Mouse (Mus musculus): Measurements from ENCODE around the gene Enpp6.

DNA sequence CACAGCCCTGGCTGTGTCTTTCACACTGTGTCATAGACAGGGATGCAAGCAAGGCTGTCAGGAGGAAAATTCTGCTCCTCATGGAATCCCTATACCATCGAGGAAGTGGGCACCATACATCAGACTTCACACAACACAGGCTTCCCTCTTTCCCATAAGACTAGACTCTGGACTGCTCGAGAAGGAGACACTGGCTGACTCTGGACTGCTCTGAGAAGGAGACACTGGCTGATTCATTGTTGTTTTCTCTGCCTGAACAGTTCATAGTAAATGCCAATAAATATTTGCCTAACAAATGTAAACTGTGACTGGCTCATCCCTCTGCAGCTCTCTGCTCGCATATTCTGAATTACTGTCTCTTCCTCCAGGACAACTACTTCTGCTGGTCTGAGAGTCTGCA lies 66.0 kb downstream of the Enpp6 start:
- TF ChIP-seq CTCF (IDR thresholded peaks at IDR 0.05) (no peak), POLR2A (IDR thresholded peaks at IDR 0.05; ENCODE audit: insufficient read depth, low read depth, low read length) (no peak)

All from heart, adult 2 months (tissue).